Mouse (Mus musculus) liver, postnatal 0 days (tissue): ENCODE measurements around the gene AL731706.1.

Source experiments
- CTCF ChIP-seq: sonication (generic); IDR thresholded peaks from 2 replicates; pipeline ENCODE4 v1.5.1; 2016; ENCODE audit warnings: antibody characterized with exemption, low read depth
- EP300 ChIP-seq: IDR thresholded peaks from 2 replicates; pipeline ENCODE4 v1.6.1; 2016; ENCODE audit warnings: antibody characterized with exemption, low read depth, mild to moderate bottlenecking

DNA sequence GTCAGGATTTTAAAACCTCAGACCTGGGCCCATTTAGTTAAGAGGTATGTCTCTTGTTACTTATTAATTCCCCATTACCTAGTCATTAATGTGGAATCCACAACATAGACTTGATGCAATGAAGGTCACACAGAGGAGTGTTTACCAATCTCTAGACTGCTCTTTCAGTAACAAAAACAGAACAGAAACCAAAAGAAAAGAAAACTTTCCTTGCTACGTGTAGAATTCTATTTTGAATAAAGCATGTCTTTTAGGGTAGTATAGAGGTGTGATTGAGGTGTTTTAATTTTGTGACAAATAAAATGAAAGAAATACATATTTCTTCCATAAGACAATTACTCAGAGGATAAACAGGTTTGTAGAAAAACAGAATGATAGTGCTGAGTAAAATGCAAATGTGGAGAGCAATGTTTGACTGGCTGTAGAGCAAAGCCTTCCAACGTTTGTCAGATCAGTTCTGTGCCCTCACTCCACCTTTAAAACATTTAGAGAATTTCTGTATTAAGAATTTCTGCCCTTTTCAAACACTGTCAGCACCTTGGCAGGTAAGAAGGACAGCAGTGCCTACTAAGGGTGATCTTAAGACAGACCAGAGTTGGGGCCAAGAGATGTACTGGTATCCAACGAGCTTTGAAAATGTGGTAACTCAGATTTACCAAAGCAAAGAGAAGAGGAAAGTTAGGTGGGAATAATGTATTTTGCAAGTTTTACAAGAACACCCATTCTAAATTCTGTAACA, 57.0 kb downstream of the AL731706.1 start:
- no peak for TF ChIP-seq CTCF
- TF ChIP-seq EP300 = no peak
